Mouse (Mus musculus): Measurements from ENCODE around the gene Fgf5.

DNA sequence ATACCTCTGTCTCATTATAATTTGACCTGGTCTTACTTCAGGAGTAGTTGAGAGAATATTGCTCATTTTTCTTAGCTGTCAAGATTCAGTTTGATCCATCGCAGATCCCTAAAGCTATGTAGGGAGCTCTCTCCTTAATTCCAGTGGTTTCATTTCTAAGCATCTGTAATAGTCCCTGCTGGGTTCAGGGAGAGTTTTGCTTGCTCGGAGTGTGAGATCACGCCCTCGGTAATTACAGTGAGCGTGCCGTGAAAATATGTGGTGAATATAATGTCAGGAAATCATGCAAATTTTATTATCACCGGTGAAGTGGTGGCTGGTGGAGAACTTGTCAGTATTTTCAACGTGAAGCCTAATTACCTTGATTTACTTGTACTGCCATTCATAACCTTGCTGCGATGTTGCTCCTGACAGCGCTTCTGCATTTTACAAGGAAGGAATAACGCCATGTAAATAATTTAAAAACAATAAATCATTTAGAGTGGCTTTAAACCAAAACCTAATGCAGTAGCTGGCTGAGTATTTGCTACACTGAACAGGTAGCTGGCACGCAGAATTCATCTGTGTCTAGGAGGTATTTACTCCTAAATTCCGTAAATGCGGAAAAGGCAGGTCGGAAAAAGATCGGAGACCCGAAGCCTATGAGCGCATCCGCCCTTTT is 38.5 kb downstream of the Fgf5 start:
- no peak for TF ChIP-seq CTCF (IDR thresholded peaks at IDR 0.05; ENCODE audit: control insufficient read depth, insufficient read depth, low read length)
- no peak for TF ChIP-seq POLR2A (IDR thresholded peaks at IDR 0.05; ENCODE audit: borderline replicate concordance, control insufficient read depth, low read depth, low read length)

All from bone marrow, adult 2 months (tissue).